Mouse (Mus musculus): ENCODE data around the gene Fn1. TPM values are rescaled to one million over a fixed set of nuclear protein-coding genes. Genes with fewer than 3 reads are reported as not detected.
A peak's percentile ranks its signal among the peaks of the same experiment; 100 is the strongest.

The Fn1 gene
- polyA plus RNA-seq, 1 experiment, result 44.6 TPM

- 0 out of 2 replicates have a peak within 1 kb of the TSS, but pooled peaks have one; percentile 28 for H3K27ac ChIP-seq (ENCODE audit: insufficient read depth, low read length)
- peak within 1 kb of the TSS; percentile 88 for H3K4me3 ChIP-seq (ENCODE audit: insufficient read depth, low read length)
- TF ChIP-seq POLR2A (IDR thresholded peaks at IDR 0.05; ENCODE audit: extremely low read depth, insufficient read depth, low read length), result 0 out of 2 replicates have a peak, but pooled peaks have one; percentile 8
- TF ChIP-seq CTCF (IDR thresholded peaks at IDR 0.05; ENCODE audit: extremely low read depth, insufficient read depth, low read length), result no peak
- no peaks in the 10 kb centered on the region for H3K4me1 ChIP-seq (ENCODE audit: control insufficient read depth, insufficient read depth, low read length)
These were observed 96.0 kb downstream of the Fn1 start, which contains the start of gene Atic for GRCm38 (mm10) chr1:71556688-71557612. Gene Atic, plus strand, starts transcription at chr1:71557150.

GRCm38 (mm10) chr1:71550626-71551195 lies 102.3 kb downstream of the Fn1 start:
- no peak overlapping the region for H3K27ac ChIP-seq (ENCODE audit: insufficient read depth, low read length)
- no peak overlapping the region for H3K4me3 ChIP-seq (ENCODE audit: insufficient read depth, low read length)
- TF ChIP-seq POLR2A (IDR thresholded peaks at IDR 0.05; ENCODE audit: extremely low read depth, insufficient read depth, low read length) (no peak), CTCF (IDR thresholded peaks at IDR 0.05; ENCODE audit: extremely low read depth, insufficient read depth, low read length) (no peak)
- no peaks in the 10 kb centered on the region for H3K4me1 ChIP-seq (ENCODE audit: control insufficient read depth, insufficient read depth, low read length)

- no peak for TF ChIP-seq POLR2A (IDR thresholded peaks at IDR 0.05; ENCODE audit: extremely low read depth, insufficient read depth, low read length)
- H3K4me3 ChIP-seq (ENCODE audit: insufficient read depth, low read length), result no peak overlapping the region
- no peaks in the 10 kb centered on the region for H3K4me1 ChIP-seq (ENCODE audit: control insufficient read depth, insufficient read depth, low read length)
- no peak overlapping the region for H3K27ac ChIP-seq (ENCODE audit: insufficient read depth, low read length)
These were observed 112.6 kb downstream of the Fn1 start for GRCm38 (mm10) chr1:71540437-71540836.

GRCm38 (mm10) chr1:71539641-71540040 lies 113.4 kb downstream of the Fn1 start:
- Histone ChIP-seq H3K4me1 (ENCODE audit: control insufficient read depth, insufficient read depth, low read length) (no peaks in the 10 kb centered on the region), H3K4me3 (ENCODE audit: insufficient read depth, low read length) (no peak overlapping the region), H3K27ac (ENCODE audit: insufficient read depth, low read length) (no peak overlapping the region)
- no peak for TF ChIP-seq POLR2A (IDR thresholded peaks at IDR 0.05; ENCODE audit: extremely low read depth, insufficient read depth, low read length)
- no peak for TF ChIP-seq CTCF (IDR thresholded peaks at IDR 0.05; ENCODE audit: extremely low read depth, insufficient read depth, low read length)

Other genes starting within 250 kb of the Fn1 start
- 0.04 and 0.06 TPM in 2 replicates for gene Abca12, start 238.3 kb downstream of the Fn1 start, polyA plus RNA-seq (2012; rRNA removed)
- gene Atic, start 96.0 kb downstream of the Fn1 start, polyA plus RNA-seq (2012; rRNA removed), result 23.1 and 23.3 TPM in 2 replicates